Mouse (Mus musculus) C2C12 (cell line): ENCODE measurements around the gene Acsf3.

ENCODE experiments used
- CTCF ChIP-seq: IDR thresholded peaks from one replicate; pipeline ENCODE4 v1.5.1; 2011; ENCODE audit not compliant: control insufficient read depth, insufficient read depth, insufficient read length
- MYOG ChIP-seq: IDR thresholded peaks from one replicate; pipeline ENCODE4 v1.6.1; 2011; ENCODE audit not compliant: control insufficient read depth, insufficient read length; ENCODE audit errors: extremely low read depth

GRCm38 (mm10) chr8:122864719-122865129, 89.4 kb downstream of the Acsf3 start:
- TF ChIP-seq CTCF (no peak), MYOG (no peak)
